Mouse (Mus musculus) midbrain, embryonic 10.5 days (tissue): ENCODE results near the gene Mapre1. TPM values are rescaled to one million over a fixed set of nuclear protein-coding genes. Genes with fewer than 3 reads are reported as not detected.
"Not testable (repeated sequence)": the region's sequence is repeated elsewhere in the genome, so short reads cannot be mapped to it uniquely, and the experiment has no call there.

ENCODE experiments used
- DNase-seq: peaks from one replicate; pipeline ENCODE4 v3.0.0-alpha.2; 2017; ENCODE audit warnings: low spot score
- H3K27ac ChIP-seq: fragments of 300-500 bp; sonication (generic); replicated peaks from 2 replicates; pipeline ENCODE4 v1.5.1; 2016; ENCODE audit warnings: mild to moderate bottlenecking
- H3K27me3 ChIP-seq: fragments of 300-500 bp; sonication (generic); 2 replicates; pipeline ENCODE4 v1.6.1; 2016; ENCODE audit warnings: low read depth, mild to moderate bottlenecking; ENCODE audit not compliant: poor library complexity, severe bottlenecking
- H3K36me3 ChIP-seq: fragments of 300-500 bp; sonication (generic); 2 replicates; pipeline ENCODE4 v1.6.1; 2016; ENCODE audit warnings: mild to moderate bottlenecking, moderate library complexity
- H3K4me1 ChIP-seq: fragments of 300-500 bp; sonication (generic); 2 replicates; pipeline ENCODE4 v1.6.1; 2016
- H3K4me3 ChIP-seq: fragments of 300-500 bp; sonication (generic); 2 replicates; pipeline ENCODE4 v1.5.1; 2016; ENCODE audit warnings: mild to moderate bottlenecking, moderate library complexity
- H3K9me3 ChIP-seq: fragments of 300-500 bp; sonication (generic); replicated peaks from 2 replicates; pipeline ENCODE4 v1.6.1; 2016; ENCODE audit warnings: mild to moderate bottlenecking
- WGBS: fragments of 180-500 bp; shearing (Covaris S2); methylation state at CpG from one replicate; pipeline ENCODE4 v1.1.7; 2016; 5-methylcytosine and 5-hydroxymethylcytosine counted together
- polyA plus RNA-seq: library from polyadenylated mRNA; unstranded; fragments of >200 nt; fragmentation: Nextera tagmentation; extraction: Ambion mirVana; gene quantifications from 2 replicates; pipeline ENCODE4 v1.2.1, GENCODE M21; 2016

Mapre1 gene
- polyA plus RNA-seq = 341 and 354 TPM in 2 replicates

DNA sequence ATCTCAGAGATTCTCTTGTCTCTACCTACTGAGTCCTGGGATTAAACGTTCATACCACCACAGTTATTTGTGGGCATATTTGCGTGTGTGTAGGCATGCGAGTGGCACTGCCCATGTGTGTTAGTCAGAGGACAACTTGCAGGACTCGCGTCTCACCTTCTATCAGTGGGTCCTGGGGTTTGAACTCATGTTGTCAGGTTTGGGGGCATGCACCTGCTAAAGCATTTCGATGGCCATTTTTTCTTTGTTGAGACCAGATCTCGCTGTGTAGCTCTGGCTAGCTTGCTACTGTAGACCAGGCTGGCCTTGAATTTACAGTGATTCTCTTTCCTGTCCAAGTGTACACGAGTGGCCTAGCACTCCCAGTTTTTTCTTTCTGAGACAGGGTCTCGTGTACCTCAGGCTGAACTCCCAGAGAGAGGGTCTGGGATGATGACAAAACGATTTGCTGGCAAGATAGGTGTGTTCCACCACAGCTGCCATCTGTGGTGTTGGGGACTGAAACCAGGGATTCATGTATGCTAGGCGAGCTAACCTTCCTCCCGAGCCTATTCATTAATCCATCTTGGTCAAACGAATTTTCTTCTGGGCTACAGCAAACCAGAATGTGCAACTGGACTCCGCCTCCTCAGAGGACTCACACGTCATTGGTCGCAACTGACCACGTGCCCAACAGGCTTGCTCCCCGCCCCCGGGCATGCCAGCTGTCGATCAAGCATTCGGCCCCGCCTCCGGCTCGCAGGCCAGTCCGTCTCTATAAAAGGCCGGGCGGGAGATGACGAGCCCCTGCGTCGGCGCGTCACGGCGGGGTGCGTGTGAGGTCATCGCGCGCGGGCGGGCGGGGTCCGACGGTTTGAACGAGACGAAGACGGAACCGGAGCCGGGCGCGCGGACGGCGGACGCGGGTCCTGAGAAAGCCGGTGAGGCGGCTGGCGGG is at the start of gene Mapre1:
TSS of gene Mapre1 (plus strand) at position 775 of the 937 bp plus-strand sequence.
- peak; percentile 99 for DNase-seq
- peak within 1 kb of the TSS; percentile 99 for H3K27ac ChIP-seq
- peaks cover 7% of the 10 kb centered on the region for H3K36me3 ChIP-seq
- WGBS = 11% methylated on average over 58 of the region's 58 CpGs
- H3K4me1 ChIP-seq = peaks cover 26% of the 10 kb centered on the region
- H3K27me3 ChIP-seq = no peaks in the 10 kb centered on the region
- H3K4me3 ChIP-seq = peak within 1 kb of the TSS; percentile 88
- no peaks in the 10 kb centered on the region for H3K9me3 ChIP-seq

DNA sequence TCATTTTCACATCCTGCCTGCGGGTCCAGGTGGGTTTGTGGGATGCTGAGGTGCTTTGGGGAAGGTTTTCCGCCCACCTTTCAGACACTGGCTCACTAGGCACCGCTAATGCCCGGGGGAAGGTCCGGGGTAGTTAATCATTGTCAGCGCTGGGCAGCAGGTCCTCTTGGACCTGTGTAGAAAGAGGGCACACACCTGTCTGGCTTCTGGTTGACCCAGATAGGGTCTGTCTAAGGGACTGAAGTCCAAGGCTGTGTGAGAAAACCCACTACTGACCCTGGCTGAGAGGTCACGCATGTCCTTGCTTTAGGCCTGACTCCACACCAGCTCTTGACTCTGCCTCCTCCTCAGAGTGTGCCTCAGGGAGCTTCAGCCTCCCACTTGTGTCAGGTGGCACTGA is 47.7 kb upstream of the Mapre1 start:
- WGBS = 80% methylated on average over 5 of the region's 7 CpGs
- H3K9me3 ChIP-seq, H3K36me3 ChIP-seq, DNase-seq, H3K27ac ChIP-seq, H3K27me3 ChIP-seq, H3K4me1 ChIP-seq, H3K4me3 ChIP-seq: not testable (repeated sequence)

DNA sequence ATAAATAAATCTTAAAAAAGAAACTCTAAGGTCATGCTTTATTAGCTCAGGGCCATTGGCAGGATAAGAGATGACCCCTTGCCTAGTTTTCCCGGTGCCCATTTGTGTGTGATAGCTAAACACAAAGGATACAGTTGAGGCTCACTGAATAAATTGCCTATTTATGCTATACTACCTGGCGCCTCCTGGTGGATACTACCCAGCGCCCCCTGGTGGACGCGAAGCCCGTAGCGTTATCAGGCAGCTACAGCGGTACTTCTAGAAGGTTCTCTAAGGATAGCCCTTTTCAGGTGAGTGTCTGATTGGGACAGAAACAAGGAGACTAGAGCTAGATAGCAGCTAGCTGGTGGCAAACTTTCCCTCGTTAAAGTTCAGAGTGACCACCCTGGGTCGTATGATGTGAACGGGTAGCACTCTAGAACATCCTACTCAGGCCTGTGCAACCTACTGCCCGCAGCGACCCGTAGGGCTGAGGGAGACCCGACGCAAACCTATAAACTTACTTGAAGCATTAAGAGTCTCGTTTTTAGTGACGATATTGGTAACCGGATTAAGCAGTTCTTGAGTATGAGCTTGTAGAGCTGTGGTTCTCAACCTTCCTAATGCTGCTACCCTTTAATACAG is 46.5 kb upstream of the Mapre1 start:
- WGBS = 68% methylated on average over 19 of the region's 19 CpGs
- no peaks in the 10 kb centered on the region for H3K4me1 ChIP-seq
- no peaks in the 10 kb centered on the region for H3K36me3 ChIP-seq
- DNase-seq = peak; percentile 40
- H3K9me3 ChIP-seq = no peaks in the 10 kb centered on the region
- no peak overlapping the region for H3K27ac ChIP-seq
- no peak overlapping the region for H3K4me3 ChIP-seq
- H3K27me3 ChIP-seq = no peaks in the 10 kb centered on the region

DNA sequence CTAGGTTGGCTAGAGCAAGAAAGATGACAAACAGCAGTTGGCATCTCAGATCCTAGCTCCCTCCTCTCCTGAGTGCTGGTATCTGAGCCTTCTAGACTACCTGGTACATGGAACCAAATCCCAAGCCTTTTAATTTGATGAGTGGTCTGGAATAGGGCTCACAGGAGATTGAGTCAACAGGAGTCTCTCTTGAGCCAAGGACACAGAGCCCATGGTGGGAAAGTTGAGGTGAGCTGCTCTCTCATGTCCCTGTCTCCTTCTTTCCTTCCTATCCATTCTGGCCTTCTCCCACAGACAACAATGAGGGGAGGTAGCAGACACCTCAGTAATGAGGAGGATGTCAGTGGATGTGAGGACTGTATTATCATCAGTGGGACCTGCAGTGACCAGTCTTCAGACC is 44.7 kb upstream of the Mapre1 start, which contains the start of gene Dnmt3c:
TSS of gene Dnmt3c (plus strand) at position 301 of the 400 bp plus-strand sequence.
- H3K27me3 ChIP-seq = no peaks in the 10 kb centered on the region
- H3K4me3 ChIP-seq = no peak within 1 kb of the TSS
- DNase-seq = no peak
- H3K4me1 ChIP-seq = no peaks in the 10 kb centered on the region
- no peak within 1 kb of the TSS for H3K27ac ChIP-seq
- no peaks in the 10 kb centered on the region for H3K36me3 ChIP-seq
- no peaks in the 10 kb centered on the region for H3K9me3 ChIP-seq

DNA sequence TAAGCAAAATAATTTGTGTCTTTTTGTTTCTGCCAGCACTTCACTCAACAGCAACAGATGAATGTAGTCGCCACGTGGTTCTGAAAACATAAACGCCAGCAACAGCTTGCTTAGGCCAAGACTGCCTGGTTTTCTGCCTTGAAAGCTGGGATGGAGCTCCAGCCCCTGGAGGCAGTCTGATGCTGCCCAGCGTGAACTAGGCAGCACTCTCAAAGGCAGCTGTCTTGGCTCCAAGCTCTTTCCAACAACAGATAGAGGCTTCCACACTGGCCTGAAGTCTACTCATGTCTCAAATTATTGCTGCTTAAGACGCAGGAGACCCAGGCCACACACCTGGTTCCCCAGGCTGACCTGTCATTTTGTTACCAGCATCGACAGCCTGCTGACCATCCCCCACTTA is 37.7 kb upstream of the Mapre1 start:
- Histone ChIP-seq H3K4me3 (no peak overlapping the region), H3K36me3 (no peaks in the 10 kb centered on the region), H3K27ac (no peak overlapping the region), H3K27me3 (no peaks in the 10 kb centered on the region), H3K9me3 (no peaks in the 10 kb centered on the region), H3K4me1 (peaks cover 5% of the 10 kb centered on the region; the same call in 1 of the 2 replicates)
- no peak for DNase-seq
- WGBS = 53% methylated on average over 6 of the region's 6 CpGs

DNA sequence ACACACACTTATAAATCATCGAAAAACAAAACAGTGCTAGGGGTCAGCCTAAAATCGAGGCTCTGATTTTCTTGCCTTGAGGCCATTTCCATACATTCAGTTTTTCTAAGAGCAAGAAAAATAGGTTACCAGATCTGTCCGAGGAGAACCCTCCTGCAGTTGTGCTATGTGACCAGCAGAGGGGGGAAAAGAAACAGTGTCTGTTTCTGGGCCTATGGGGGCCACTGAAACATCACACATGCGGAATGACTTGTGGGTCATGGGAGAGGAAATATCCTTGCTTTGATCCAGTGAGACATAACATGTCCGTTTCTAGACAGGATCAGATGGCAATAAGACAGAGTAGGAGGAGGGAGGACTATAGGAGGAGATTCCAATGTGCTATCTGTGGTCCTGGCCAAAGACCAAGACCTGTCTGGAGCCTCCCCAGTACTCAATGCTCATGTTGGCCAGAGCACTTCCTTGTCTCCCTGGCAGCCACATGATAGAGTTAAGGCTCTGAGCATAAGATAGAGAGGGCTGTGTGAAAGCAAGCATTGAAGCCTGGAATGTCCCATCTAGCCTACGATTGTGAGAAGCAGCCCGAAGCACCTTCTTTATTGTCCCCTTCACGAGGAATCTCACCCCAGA is 30.3 kb upstream of the Mapre1 start:
- H3K4me3 ChIP-seq = no peak overlapping the region
- H3K27me3 ChIP-seq = no peaks in the 10 kb centered on the region
- DNase-seq = peak; percentile 30
- no peak overlapping the region for H3K27ac ChIP-seq
- H3K4me1 ChIP-seq = peaks cover 12% of the 10 kb centered on the region
- H3K9me3 ChIP-seq = no peaks in the 10 kb centered on the region
- no peaks in the 10 kb centered on the region for H3K36me3 ChIP-seq
- 58% methylated on average over 8 of the region's 8 CpGs for WGBS

DNA sequence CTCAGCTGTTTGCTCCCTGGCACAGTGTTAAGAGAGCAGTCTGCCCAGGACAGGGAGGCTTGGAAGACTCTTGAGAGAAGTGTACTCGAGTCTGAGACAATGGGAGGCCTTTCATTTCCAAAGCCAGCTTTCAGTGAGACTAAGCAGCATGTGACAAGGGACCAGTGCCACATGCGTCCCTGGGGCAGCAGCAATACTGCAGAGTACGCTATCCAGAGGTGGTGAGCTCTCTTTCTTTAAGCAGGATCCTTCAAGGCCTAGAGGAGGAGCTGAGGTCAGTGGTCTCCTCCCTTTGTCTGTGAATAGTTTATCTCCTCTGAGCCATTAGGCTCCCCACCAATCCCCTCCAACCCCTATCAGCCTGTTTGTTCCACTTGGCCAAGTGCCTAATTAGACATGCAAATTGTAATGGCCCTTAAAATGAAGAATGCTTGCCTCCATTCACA is 28.4 kb upstream of the Mapre1 start:
- no peak overlapping the region for H3K4me3 ChIP-seq
- no peak for DNase-seq
- H3K36me3 ChIP-seq = no peaks in the 10 kb centered on the region
- H3K9me3 ChIP-seq = no peaks in the 10 kb centered on the region
- no peaks in the 10 kb centered on the region for H3K27me3 ChIP-seq
- WGBS = 26% methylated on average over 3 of the region's 3 CpGs
- H3K4me1 ChIP-seq = peaks cover 12% of the 10 kb centered on the region
- 0 out of 2 replicates have a peak overlapping the region, but pooled peaks have one; percentile 19 for H3K27ac ChIP-seq

DNA sequence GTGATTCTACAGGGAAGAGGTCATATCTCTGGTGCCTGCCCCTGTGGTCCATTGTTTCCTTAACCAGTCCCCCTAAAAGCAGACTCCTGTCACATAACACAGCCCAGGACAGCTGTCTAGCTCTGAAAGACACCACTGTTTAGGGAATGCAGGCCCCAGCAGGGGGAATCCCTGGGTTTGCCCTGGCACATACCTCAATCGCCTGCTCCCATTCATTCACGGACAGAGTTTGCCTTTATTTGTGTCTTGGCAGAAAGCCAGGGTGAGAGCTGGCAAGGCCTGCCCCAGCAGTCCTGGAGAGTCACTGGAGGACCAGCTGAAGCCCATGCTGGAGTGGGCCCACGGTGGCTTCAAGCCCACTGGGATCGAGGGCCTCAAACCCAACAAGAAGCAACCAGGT is 27.8 kb upstream of the Mapre1 start:
- no peak overlapping the region for H3K4me3 ChIP-seq
- H3K27ac ChIP-seq = peak overlapping the region; percentile 25; the same call in 1 of the 2 replicates
- no peaks in the 10 kb centered on the region for H3K36me3 ChIP-seq
- peaks cover 12% of the 10 kb centered on the region for H3K4me1 ChIP-seq
- no peaks in the 10 kb centered on the region for H3K9me3 ChIP-seq
- DNase-seq = no peak
- H3K27me3 ChIP-seq = no peaks in the 10 kb centered on the region
- 39% methylated on average over 4 of the region's 4 CpGs for WGBS

DNA sequence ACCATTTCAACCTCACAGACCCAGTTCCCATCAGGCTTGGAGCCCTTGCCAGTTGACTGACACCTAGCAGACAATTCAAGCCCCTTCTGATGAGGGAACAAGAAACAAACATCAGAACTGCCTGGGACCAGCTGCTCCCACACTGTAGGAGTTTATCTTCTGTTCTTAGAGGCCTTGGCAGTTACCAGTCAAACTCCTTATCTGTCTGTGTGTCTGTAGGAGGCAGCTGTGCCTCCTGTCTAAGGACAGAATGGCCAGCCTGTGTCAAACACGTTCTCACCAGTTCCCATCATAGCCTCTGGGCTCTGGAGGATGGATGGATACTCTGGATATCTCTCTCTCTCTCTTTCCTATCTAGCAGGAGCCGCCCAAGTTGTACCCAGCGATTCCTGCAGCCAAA is 23.2 kb upstream of the Mapre1 start:
- not testable (repeated sequence) for H3K9me3 ChIP-seq

DNA sequence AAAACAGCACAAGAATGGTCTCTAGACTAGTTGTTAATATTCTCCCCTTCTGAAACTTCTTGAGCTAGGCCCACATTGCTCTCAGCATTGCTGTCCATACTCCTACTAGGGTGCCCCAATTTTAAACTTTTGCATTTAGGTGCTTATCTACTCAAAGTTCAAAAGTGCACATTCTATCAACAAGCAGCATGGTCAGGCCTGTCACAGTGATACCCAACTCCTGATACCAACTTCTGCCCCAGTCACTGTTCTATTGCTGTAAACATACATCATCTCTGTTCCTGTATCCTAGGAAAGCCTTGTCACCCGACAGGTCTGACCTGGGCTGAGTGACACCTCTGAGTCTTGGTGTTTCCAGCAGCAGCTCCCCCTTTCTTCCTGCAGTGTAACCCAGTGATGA is 18.0 kb upstream of the Mapre1 start:
- Histone ChIP-seq H3K27me3 (no peaks in the 10 kb centered on the region), H3K36me3 (no peaks in the 10 kb centered on the region), H3K27ac (no peak overlapping the region), H3K4me1 (no peaks in the 10 kb centered on the region), H3K9me3 (no peaks in the 10 kb centered on the region), H3K4me3 (no peak overlapping the region)
- 78% methylated on average over 1 of the region's 1 CpGs for WGBS
- DNase-seq = no peak

More for the DNA sequence above, 23.2 kb upstream of the Mapre1 start:
- not testable (repeated sequence) for H3K27ac ChIP-seq, H3K36me3 ChIP-seq, H3K27me3 ChIP-seq, DNase-seq, H3K4me1 ChIP-seq, H3K4me3 ChIP-seq
- 67% methylated on average over 3 of the region's 3 CpGs for WGBS

DNA sequence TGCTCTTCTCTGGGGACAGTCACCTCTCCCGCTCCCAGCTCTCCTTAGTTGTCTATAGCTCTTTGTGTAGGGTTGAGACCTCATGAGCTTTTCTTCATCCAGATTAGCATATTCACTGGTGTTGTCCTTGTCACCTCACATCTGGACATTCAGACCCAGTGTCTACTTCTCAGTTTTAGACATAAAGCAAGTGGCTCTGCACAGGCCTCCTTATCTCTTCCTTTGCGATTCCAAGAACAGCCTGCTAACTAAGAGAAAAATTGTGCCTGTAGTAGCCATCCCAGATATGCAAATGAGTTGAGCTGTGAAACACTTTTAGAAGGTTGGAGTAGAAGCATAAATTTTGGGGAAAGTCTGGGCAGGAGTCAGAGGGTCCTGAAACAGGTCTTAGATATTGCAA is 16.6 kb upstream of the Mapre1 start:
- H3K36me3 ChIP-seq = no peaks in the 10 kb centered on the region
- 92% methylated on average over 2 of the region's 2 CpGs for WGBS
- no peaks in the 10 kb centered on the region for H3K4me1 ChIP-seq
- no peaks in the 10 kb centered on the region for H3K27me3 ChIP-seq
- H3K9me3 ChIP-seq = no peaks in the 10 kb centered on the region
- H3K27ac ChIP-seq = no peak overlapping the region
- no peak for DNase-seq
- H3K4me3 ChIP-seq = no peak overlapping the region

DNA sequence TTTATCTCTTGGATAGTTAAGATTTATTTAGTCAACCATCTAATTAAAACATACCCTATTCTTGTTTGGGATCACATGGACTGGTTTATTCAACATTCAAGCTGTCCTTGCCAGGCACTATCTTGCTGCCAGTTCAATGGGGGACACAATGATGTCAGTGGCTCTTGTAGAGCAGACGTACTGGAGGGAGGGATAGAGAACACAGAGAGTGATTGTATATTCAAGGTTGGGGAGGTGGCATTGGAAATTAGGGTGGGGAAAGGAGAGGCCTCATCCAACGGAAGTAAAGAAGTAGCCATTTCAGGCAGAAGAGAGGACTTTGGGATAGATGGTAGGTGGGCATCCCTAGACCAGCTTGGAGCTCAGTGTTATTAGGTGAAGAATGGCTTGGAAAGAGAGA is 16.2 kb upstream of the Mapre1 start:
- 87% methylated on average over 2 of the region's 2 CpGs for WGBS
- no peak for DNase-seq
- no peak overlapping the region for H3K27ac ChIP-seq
- no peaks in the 10 kb centered on the region for H3K27me3 ChIP-seq
- H3K36me3 ChIP-seq = no peaks in the 10 kb centered on the region
- H3K4me1 ChIP-seq = no peaks in the 10 kb centered on the region
- no peaks in the 10 kb centered on the region for H3K9me3 ChIP-seq
- no peak overlapping the region for H3K4me3 ChIP-seq
